ENCODE assay signal across 22 mouse cellular contexts in genomic region chr13:49069393-49069792, GRCm38 (mm10).
A peak's percentile ranks its signal among the peaks of the same experiment; 100 is the strongest.
DNase-seq lines count a peak whose midpoint lies in the region; ATAC-seq lines count a peak whose summit lies in the region.
"Had no signal": no experiment of that assay in that cellular context is flagged by ENCODE, and none has a peak within 500 bp of the region (broad histone marks: within the 10 kb centered on the region; RNA-seq: fewer than 3 reads in every experiment).

No protein-coding gene starts in this region.

- peak; percentile 26 to 66 for DNase-seq in frontal cortex, postnatal 36 days (ENCODE audit: low spot score in 2 of 2)
- no peak for DNase-seq in frontal cortex, postnatal 10 days (ENCODE audit: low spot score in 2 of 2)
- DNase-seq in right cerebral cortex, adult 2 months (ENCODE audit: low spot score in 2 of 2) = peak; percentile 29 to 55
- no peak for DNase-seq in right cerebral cortex, postnatal 4 days
- DNase-seq in brain, adult 2 months (ENCODE audit: low read depth, low spot score) = peak; percentile 81
- peak; percentile 77 for DNase-seq in telencephalon, adult 2 months (ENCODE audit: low read depth, low spot score)
- DNase-seq: adrenal gland, postnatal 36 days; cerebellum, adult 11 months; cerebellum, adult 9-11 months; forebrain, postnatal 0 days; gastrocnemius, postnatal 25 days; heart, adult 18-20 months; heart, postnatal 14 days; liver, embryonic 13.5 days; lung, embryonic 14.5 days; retina, postnatal 1 day; spleen, adult 18-20 months; thymus, postnatal 14 days had no signal

- ATAC-seq in inflammation-experienced regulatory T-cells, adult 6 months = no peak
- ATAC-seq: forebrain, postnatal 0 days; hindbrain, postnatal 0 days; intestine, postnatal 0 days; Patski had no signal

Comparison
In these comparisons a context has a peak if more than half of its experiments do, and no peak if none do; other contexts are left out.
1. DNase-seq: peak in frontal cortex, postnatal 36 days (2 of 2), right cerebral cortex, adult 2 months (2 of 2), brain, adult 2 months (single experiment) and telencephalon, adult 2 months (single experiment); none in frontal cortex, postnatal 10 days (0 of 2) and right cerebral cortex, postnatal 4 days (single experiment).